Mouse (Mus musculus) neural tube, embryonic 11.5 days (tissue): ENCODE measurements around the gene Eno3. TPM values are rescaled to one million over a fixed set of nuclear protein-coding genes. Genes with fewer than 3 reads are reported as not detected.

Source experiments
- ATAC-seq: fragments of 200-750 bp; cut with Nextera tagmentation; 2 replicates; pipeline ENCODE4 v1.8.0; 2017; ENCODE audit warnings: moderate number of reproducible peaks, mild to moderate bottlenecking, moderate TSS enrichment, moderate library complexity; ENCODE audit not compliant: insufficient read depth, low FRiP score, low TSS enrichment
- DNase-seq: peaks from one replicate; pipeline ENCODE4 v3.0.0-alpha.2; 2015; ENCODE audit warnings: low spot score
- H3K27ac ChIP-seq: fragments of 300-500 bp; sonication (generic); 2 replicates; pipeline ENCODE4 v1.5.1; 2014; ENCODE audit warnings: low read depth, mild to moderate bottlenecking, low read length
- H3K27me3 ChIP-seq: fragments of 300-500 bp; sonication (generic); 2 replicates; pipeline ENCODE4 v1.6.1; 2014; ENCODE audit warnings: mild to moderate bottlenecking, low read length, mixed read lengths; ENCODE audit not compliant: control insufficient read depth, insufficient read depth
- H3K36me3 ChIP-seq: fragments of 300-500 bp; sonication (generic); 2 replicates; pipeline ENCODE4 v1.6.1; 2014; ENCODE audit warnings: mild to moderate bottlenecking, low read length, moderate library complexity, mixed read lengths; ENCODE audit not compliant: control insufficient read depth, insufficient read depth
- H3K4me1 ChIP-seq: fragments of 300-500 bp; sonication (generic); 2 replicates; pipeline ENCODE4 v1.6.1; 2014; ENCODE audit warnings: low read length, mixed read lengths; ENCODE audit not compliant: control insufficient read depth, insufficient read depth
- H3K4me2 ChIP-seq: fragments of 300-500 bp; sonication (generic); 2 replicates; pipeline ENCODE4 v1.6.1; 2014; ENCODE audit warnings: low read depth, mild to moderate bottlenecking, moderate library complexity
- H3K4me3 ChIP-seq: fragments of 300-500 bp; sonication (generic); 2 replicates; pipeline ENCODE4 v1.5.1; 2014; ENCODE audit warnings: low read depth, low read length
- H3K9ac ChIP-seq: fragments of 300-500 bp; sonication (generic); 2 replicates; pipeline ENCODE4 v1.6.1; 2014; ENCODE audit warnings: mild to moderate bottlenecking, low read length
- H3K9me3 ChIP-seq: fragments of 300-500 bp; sonication (generic); 2 replicates; pipeline ENCODE4 v1.6.1; 2016; ENCODE audit warnings: low read length; ENCODE audit not compliant: control insufficient read depth
- WGBS: fragments of 180-500 bp; shearing (Covaris S2); extraction: QIAGEN DNeasy Blood & Tissue Kit; methylation state at CpG from one replicate; pipeline ENCODE4 v1.1.7; 2014; 5-methylcytosine and 5-hydroxymethylcytosine counted together
- microRNA-seq: library from miRNA; unstranded; fragments of <30 nt; microRNA quantifications from one replicate; pipeline ENCODE4, GENCODE M21; 2016
- polyA plus RNA-seq: library from polyadenylated mRNA; unstranded; fragments of >200 nt; fragmentation: Nextera tagmentation; extraction: Ambion mirVana; gene quantifications from 2 replicates; pipeline ENCODE4 v1.2.1, GENCODE M21; 2014

Eno3 gene
- polyA plus RNA-seq, 1 experiment from 2014 or later = 39.3 TPM

- H3K27ac ChIP-seq = peak overlapping the region; percentile 79
- peak; percentile 45; the same call in 1 of the 2 replicates for ATAC-seq
- H3K27me3 ChIP-seq = no peaks in the 10 kb centered on the region
- peak; percentile 51 for DNase-seq
- peaks cover 14% of the 10 kb centered on the region for H3K4me1 ChIP-seq
- H3K4me3 ChIP-seq = peak overlapping the region; percentile 94
- WGBS = 0% methylated on average over 28 of the region's 34 CpGs
- 0 out of 2 replicates have a peak, but pooled peaks cover 2% of the 10 kb centered on the region for H3K36me3 ChIP-seq
- peak overlapping the region; percentile 92 for H3K9ac ChIP-seq
- peak overlapping the region; percentile 71 for H3K4me2 ChIP-seq
- H3K9me3 ChIP-seq = no peaks in the 10 kb centered on the region
These were observed 43.6 kb downstream of the Eno3 start for GRCm38 (mm10) chr11:70700613-70701012.

GRCm38 (mm10) chr11:70701221-70701955 lies 44.4 kb downstream of the Eno3 start:
- H3K9ac ChIP-seq = peak overlapping the region; percentile 92
- no peaks in the 10 kb centered on the region for H3K9me3 ChIP-seq
- H3K27me3 ChIP-seq = no peaks in the 10 kb centered on the region
- H3K4me3 ChIP-seq = peak overlapping the region; percentile 94
- no peak overlapping the region for H3K27ac ChIP-seq
- ATAC-seq (no peak), DNase-seq (no peak)
- 9% methylated on average over 10 of the region's 10 CpGs for WGBS
- peaks cover 14% of the 10 kb centered on the region for H3K4me1 ChIP-seq
- H3K4me2 ChIP-seq = peak overlapping the region; percentile 71
- H3K36me3 ChIP-seq = peaks cover 5% of the 10 kb centered on the region; the same call in 1 of the 2 replicates

GRCm38 (mm10) chr11:70701984-70702733 lies 45.2 kb downstream of the Eno3 start:
- Histone ChIP-seq H3K27ac (no peak overlapping the region), H3K4me2 (0 out of 2 replicates have a peak overlapping the region, but pooled peaks have one; percentile 71), H3K4me1 (peaks cover 14% of the 10 kb centered on the region), H3K27me3 (no peaks in the 10 kb centered on the region), H3K4me3 (no peak overlapping the region), H3K9me3 (no peaks in the 10 kb centered on the region), H3K9ac (no peak overlapping the region), H3K36me3 (peaks cover 8% of the 10 kb centered on the region; the same call in 1 of the 2 replicates)
- no peak for ATAC-seq
- DNase-seq = no peak
- WGBS = 80% methylated on average over 6 of the region's 6 CpGs

GRCm38 (mm10) chr11:70702781-70703180 lies 45.8 kb downstream of the Eno3 start:
- H3K4me3 ChIP-seq = no peak overlapping the region
- ATAC-seq = no peak
- no peak overlapping the region for H3K4me2 ChIP-seq
- no peaks in the 10 kb centered on the region for H3K9me3 ChIP-seq
- 82% methylated on average over 5 of the region's 6 CpGs for WGBS
- H3K36me3 ChIP-seq = peaks cover 8% of the 10 kb centered on the region; the same call in 1 of the 2 replicates
- no peaks in the 10 kb centered on the region for H3K27me3 ChIP-seq
- peaks cover 14% of the 10 kb centered on the region for H3K4me1 ChIP-seq
- H3K9ac ChIP-seq = no peak overlapping the region
- H3K27ac ChIP-seq = no peak overlapping the region
- no peak for DNase-seq

- ATAC-seq (no peak), DNase-seq (no peak)
- Histone ChIP-seq H3K9me3 (no peaks in the 10 kb centered on the region), H3K36me3 (peaks cover 8% of the 10 kb centered on the region; the same call in 1 of the 2 replicates), H3K4me2 (no peak overlapping the region), H3K4me1 (peaks cover 11% of the 10 kb centered on the region), H3K9ac (no peak overlapping the region), H3K27me3 (no peaks in the 10 kb centered on the region), H3K4me3 (no peak overlapping the region), H3K27ac (no peak overlapping the region)
- WGBS = 93% methylated on average over 3 of the region's 3 CpGs
These were observed 49.1 kb downstream of the Eno3 start for GRCm38 (mm10) chr11:70706127-70706526.

GRCm38 (mm10) chr11:70711026-70711425 lies 54.0 kb downstream of the Eno3 start:
- Histone ChIP-seq H3K27me3 (no peaks in the 10 kb centered on the region), H3K4me3 (no peak overlapping the region), H3K27ac (no peak overlapping the region), H3K9me3 (no peaks in the 10 kb centered on the region), H3K9ac (no peak overlapping the region), H3K36me3 (peaks cover 6% of the 10 kb centered on the region), H3K4me1 (no peaks in the 10 kb centered on the region), H3K4me2 (no peak overlapping the region)
- 94% methylated on average over 10 of the region's 10 CpGs for WGBS
- DNase-seq = no peak
- ATAC-seq = no peak

Small RNA genes within 50 kb of the gene (microRNA-seq; reads per million reads assigned to microRNA genes)
- not detected for gene Mir6925

Other genes with a start within 250 kb of the Eno3 start
- 38.3 and 41.8 TPM in 2 replicates for gene Pelp1, start 247.2 kb upstream of the Eno3 start, polyA plus RNA-seq
- 24.2 and 31.0 TPM in 2 replicates for gene Arrb2, start 224.6 kb upstream of the Eno3 start, polyA plus RNA-seq
- gene Med11, start 205.3 kb upstream of the Eno3 start, polyA plus RNA-seq = 39.1 and 41.6 TPM in 2 replicates
- gene Zmynd15, start 197.8 kb upstream of the Eno3 start, polyA plus RNA-seq = 0.19 TPM in 1 of 2 replicates, not detected in the other
- gene Cxcl16, start 197.2 kb upstream of the Eno3 start, polyA plus RNA-seq = 0.84 and 0.93 TPM in 2 replicates
- gene Tm4sf5, start 152.0 kb upstream of the Eno3 start, polyA plus RNA-seq = not detected in 2 replicates
- gene Vmo1, start 142.6 kb upstream of the Eno3 start, polyA plus RNA-seq = 0.39 TPM in 1 of 2 replicates, not detected in the other
- 0.20 TPM in 1 of 2 replicates, not detected in the other for gene Gltpd2, start 138.0 kb upstream of the Eno3 start, polyA plus RNA-seq
- 898 and 923 TPM in 2 replicates for gene Psmb6, start 131.8 kb upstream of the Eno3 start, polyA plus RNA-seq
- gene Gm40193, start 124.3 kb upstream of the Eno3 start, polyA plus RNA-seq = not detected in 2 replicates
- gene Pld2, start 117.1 kb upstream of the Eno3 start, polyA plus RNA-seq = 2.9 and 4.0 TPM in 2 replicates
- 15.0 and 16.0 TPM in 2 replicates for gene Mink1, start 94.3 kb upstream of the Eno3 start, polyA plus RNA-seq
- not detected in 2 replicates for gene 4930544D05Rik, start 41.4 kb upstream of the Eno3 start, polyA plus RNA-seq
- 0.41 TPM in 1 of 2 replicates, not detected in the other for gene Chrne, start 38.0 kb upstream of the Eno3 start, polyA plus RNA-seq
- 1.3 and 1.6 TPM in 2 replicates for gene Gp1ba, start 18.1 kb upstream of the Eno3 start, polyA plus RNA-seq
- gene Rnf167, start 10.0 kb upstream of the Eno3 start, polyA plus RNA-seq = 86.4 and 92.9 TPM in 2 replicates
- gene Slc25a11, start 9.7 kb upstream of the Eno3 start, polyA plus RNA-seq = 142 and 146 TPM in 2 replicates
- 1,399 and 1,464 TPM in 2 replicates for gene Pfn1, start 2.6 kb upstream of the Eno3 start, polyA plus RNA-seq
- 146 and 152 TPM in 2 replicates for gene Spag7, start 12.2 kb downstream of the Eno3 start, polyA plus RNA-seq
- 10.7 and 10.8 TPM in 2 replicates for gene Camta2, start 30.9 kb downstream of the Eno3 start, polyA plus RNA-seq
- 0.86 and 1.3 TPM in 2 replicates for gene Inca1, start 43.0 kb downstream of the Eno3 start, polyA plus RNA-seq
- 5.4 and 6.5 TPM in 2 replicates for gene Kif1c, start 43.3 kb downstream of the Eno3 start, polyA plus RNA-seq
- 9.9 and 10.6 TPM in 2 replicates for gene Zfp3, start 107.0 kb downstream of the Eno3 start, polyA plus RNA-seq
- 0.29 TPM in 1 of 2 replicates, not detected in the other for gene Scimp, start 155.4 kb downstream of the Eno3 start, polyA plus RNA-seq
- 39.3 and 40.7 TPM in 2 replicates for gene Rabep1, start 187.6 kb downstream of the Eno3 start, polyA plus RNA-seq